Mouse (Mus musculus) fibroblast of lung, adult 2 months (primary cell): ENCODE results near the gene Sod3.

Experiments used
- DNase-seq: peaks from one replicate; pipeline ENCODE4 v3.0.0-alpha.2; 2011; ENCODE audit warnings: low read depth

Sod3 gene

DNA sequence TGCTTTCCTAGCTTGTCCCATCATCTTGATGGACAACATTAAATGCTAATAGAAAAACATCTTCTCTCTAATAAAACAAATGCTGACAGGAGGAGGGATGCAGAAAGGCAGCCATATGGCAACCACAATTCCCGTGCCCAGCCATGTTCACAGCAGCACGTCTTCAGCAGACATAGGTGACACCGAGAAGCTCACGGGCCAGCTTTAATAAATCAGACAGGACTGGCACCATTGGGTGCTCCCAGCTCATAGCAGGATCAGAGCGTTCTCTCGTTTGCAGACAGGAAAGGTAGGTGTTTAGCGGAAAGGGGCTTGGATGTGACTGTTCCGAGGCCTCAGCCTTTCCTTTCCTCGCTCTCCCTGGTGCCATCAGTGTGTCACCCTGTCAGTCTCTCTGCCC, 12.3 kb downstream of the Sod3 start:
- no peak for DNase-seq

DNA sequence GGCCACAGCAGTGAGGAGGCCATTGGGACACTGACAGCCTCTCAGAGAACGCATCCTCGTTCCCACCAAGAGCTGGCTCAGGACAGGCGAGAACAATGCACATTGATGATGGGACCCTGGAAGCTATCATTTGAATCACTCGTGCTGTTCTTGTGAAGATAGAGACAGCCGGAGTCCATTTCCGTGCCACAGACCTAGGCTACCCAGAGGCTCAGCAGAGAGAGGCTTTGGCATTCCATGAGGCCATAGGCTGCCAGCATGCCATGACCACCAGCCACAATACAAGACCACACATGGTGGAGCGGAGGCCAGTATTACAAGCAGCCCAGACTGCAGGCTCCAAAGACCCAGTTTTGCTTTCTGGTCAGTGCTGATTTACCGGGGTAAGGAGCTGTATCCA, 19.2 kb downstream of the Sod3 start:
- no peak for DNase-seq

DNA sequence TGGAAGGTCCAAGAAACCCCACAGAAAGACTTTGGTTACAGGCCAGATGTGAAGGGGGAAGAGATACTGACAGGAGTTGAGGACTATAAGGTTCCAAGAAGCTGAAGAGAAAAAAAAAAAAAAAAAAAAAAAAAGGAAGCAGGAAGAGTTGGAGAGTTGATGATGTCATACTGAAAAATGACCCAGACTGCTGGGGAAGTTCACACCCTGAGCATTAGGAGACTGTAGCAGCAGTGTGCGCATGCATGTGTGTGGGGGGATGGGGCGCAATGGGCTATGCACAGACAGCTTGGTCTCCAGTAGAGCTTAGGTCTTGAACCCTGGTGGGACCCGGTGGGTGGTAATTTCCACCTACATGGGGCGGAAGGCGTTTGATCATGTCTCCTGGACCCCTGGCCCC, 20.2 kb downstream of the Sod3 start:
- DNase-seq: no peak

DNA sequence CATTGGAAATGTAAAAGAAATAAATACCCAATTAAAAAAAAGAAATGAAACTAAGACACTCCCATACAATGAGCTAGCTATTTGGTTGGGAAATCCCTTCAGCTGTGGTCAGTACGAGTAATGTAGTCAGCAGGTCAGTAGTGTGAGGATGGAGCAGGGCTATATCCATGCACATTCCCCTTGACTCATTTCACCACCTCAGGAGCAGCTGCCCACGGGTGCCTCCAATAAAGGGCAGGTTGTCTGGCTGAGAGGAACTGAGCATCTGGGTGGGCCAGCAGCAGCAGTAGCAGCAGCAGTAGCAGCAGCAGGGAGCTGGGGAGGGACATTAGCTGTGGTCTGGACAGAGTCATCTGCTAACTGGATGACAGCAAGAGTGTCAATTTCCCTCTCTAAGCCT, 22.4 kb downstream of the Sod3 start:
- DNase-seq: no peak

DNA sequence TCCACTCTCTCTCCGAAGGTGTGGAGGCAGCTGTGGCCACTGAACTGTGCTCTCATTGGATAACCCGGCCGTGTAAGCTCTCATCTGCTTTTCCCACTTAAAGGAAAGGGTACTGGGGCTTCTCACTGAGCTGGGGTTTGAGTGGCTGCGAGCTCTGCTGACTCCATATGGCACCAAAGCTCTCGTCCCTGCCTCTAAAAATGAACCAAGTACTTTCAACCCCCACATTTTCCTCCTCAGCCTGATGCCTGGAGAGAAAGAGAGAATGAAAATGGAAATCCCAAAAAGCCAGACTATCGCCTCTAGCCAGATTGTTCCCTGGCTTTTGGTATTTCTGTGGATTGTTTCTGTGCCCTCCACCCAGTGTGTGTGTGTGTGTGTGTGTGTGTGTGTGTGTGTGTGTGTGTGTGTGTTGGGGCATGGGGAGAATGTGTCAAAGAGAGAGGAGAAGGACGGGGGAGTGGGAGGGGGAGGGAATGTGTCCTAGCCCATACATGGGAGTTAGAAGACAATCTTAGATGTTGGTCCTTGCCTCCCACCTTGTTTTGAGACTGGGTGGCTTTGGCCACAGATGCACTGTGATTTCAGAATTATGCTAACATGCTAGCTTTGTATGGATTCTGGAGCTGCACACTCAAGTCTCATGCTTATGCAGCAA, 24.6 kb downstream of the Sod3 start:
- no peak for DNase-seq

DNA sequence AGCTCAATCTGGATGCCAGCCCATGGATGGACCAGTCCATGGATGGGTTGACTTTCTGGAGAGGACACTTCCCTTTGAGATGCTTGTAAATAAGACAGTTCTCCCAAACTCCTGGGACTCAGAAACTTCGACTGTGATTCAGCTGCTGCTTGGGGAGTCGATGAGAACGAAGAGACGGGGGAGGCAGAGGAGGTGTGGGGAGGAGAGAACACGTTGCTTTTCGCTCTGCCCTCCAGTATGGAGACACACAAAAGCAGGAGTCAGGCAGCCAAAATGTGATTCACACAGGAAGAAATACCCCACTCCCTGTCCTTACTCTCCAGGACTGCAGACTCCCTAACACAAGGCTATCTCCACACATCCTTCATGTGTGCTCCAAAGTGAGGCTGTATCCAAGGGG, 26.8 kb downstream of the Sod3 start:
- DNase-seq: no peak

DNA sequence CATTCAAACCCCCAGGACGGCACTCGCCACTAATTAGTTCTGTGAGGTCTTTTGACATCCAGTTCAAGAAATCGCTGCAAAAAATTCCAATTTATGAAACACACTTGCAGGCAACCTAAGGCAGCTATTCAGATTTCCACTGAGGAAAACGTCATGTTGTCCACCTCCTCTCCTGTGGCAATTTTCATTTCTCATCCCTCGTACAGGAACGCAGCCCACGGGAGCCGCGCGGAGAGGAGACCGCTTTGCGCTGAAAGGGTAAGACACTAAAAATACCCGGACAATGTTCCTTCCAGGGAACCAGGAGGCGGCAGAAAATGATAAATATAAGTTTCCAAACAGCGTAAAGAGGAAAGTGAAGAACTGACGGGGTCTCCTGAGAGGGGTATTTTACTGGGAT, 27.9 kb downstream of the Sod3 start:
- DNase-seq: no peak

DNA sequence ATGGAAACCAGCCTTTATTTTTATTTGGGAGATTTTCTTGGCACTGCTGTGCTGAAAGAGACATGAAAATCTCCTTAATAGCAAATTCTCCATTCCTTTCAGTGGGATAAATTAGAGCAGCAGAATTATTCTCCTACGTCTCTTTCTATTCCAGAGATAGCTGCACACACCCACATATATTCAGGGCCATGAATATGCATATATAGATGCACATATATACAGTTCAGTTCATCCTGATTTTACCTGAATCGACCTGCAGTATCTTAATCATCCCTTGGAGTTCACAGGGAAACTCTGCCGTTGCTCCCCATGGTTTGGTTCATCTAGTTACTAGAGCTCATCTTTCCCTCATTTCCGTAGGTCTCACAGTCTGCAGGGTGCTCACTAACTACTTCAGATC, 30.2 kb downstream of the Sod3 start:
- DNase-seq: no peak

DNA sequence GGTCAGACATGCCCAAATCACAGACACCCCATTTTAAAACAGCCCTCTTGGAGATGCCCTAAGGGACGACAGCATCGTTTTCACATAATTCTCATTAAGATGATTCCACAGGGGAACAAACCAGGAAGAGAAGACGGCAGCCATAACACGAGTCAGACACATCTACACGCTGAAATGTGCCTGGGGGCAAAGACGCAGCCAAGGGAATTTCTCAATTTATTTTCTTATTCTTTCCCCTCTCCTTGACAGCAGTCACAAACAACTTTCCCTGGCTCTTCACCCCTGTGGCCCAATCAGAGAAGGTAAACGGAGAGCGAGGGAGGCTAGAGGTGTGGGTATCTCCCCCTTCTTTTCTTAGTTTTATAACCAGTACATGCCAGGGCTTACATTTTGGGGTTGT, 40.8 kb downstream of the Sod3 start:
- no peak for DNase-seq

DNA sequence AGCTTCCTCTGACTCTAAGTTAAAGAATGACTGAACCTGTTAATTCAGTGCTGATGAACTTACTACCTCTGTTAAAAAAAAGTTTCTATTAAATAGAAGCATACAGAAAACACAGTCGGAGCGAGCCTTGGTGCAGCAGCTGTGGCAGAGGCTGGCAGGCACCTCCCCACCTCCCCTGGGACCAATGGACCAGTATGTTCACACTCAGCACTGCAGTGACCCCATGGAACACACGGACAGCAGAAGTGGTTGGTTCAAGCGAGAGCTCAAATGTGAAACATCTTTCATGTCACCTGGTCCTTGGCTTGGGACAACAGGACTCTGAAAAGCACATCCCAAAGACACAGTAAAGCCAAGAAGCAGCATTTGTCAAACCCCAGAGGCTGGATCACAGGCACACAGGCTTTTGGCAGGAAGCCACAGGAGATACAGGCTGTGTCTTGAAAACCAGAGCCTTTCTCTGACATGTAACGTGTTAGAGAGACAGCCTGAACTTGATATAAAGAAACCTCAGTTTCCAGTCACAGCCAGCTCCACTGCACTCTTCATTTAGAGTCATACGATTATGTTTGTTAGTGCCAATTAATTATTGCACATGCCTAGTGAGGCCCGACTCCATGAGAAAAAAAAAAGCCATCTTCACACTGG, 45.2 kb downstream of the Sod3 start:
- DNase-seq: no peak

DNA sequence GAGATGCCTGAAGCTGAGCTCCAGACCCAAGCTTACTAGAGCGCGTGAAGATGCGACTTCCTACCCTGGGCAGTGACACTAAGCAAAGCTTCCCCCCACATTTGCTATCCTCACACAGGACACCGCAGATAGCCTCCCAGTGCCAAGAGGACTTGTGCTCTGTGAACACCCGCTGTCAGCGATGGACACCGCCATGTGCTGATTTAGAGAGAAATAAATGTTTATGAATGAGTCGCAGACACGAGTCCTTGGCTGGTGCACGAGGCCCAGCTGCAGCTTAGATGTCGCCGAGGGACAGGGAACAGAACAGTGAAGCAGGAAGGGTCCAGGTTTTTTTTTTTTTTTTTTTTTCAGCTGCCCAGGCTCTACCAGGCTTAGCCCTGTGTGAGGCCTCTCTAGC, 46.6 kb downstream of the Sod3 start:
- DNase-seq: no peak

DNA sequence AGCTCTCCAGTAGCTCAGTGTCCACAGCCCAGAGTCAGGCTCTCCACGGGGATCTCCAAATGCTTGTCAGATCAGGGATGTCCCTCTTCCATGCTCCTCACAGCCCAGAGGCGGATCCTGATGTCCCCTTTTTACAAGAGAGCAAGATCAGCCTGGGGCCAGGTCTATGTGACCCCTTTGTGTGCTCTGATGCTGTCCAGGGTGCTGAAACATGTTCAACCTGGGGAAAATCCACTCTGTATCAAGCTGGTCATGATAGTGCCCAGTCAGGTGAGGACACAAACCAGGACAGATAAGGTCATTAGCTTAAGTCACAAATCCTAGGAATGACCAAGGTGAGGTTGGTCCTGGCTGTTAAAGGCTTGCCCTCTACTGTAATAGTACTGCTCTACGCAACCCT, 48.0 kb downstream of the Sod3 start:
- no peak for DNase-seq

DNA sequence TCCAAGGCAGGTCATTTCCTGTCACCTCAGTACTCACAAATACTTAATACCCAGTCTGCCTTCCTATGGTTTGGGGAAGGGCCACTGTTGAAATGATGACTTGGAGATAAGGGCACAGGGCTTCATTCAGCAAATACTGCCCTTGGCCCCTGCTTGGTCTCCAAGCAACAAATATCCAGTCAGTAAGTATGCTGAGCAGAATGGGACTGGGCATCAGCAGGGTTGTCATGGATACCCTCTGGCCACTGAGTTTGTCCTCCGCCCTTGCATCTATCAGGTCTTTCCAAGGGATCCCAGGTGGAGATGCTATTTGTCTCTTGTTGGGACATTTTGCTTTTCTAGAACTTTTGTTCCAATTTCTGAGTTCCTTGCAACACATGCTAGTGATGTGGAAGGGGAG, 51.6 kb downstream of the Sod3 start:
- DNase-seq: no peak

DNA sequence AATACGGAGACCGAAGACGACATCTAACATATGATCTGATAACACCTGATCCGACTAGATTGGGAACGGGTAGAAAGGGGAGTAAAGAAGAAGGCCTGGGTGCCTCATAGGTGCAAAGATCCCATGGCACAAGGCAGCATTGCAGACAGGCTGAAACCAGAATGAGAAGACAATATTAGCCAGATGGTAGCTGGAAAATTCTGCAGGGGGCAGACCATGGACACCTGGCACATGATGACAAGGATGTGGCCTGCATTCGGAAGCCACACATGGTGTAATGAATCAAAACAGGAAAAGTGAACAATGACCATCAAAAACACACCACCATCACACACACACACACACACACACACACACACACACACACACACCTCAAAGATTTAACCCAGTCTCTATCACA, 52.3 kb downstream of the Sod3 start:
- DNase-seq: no peak

DNA sequence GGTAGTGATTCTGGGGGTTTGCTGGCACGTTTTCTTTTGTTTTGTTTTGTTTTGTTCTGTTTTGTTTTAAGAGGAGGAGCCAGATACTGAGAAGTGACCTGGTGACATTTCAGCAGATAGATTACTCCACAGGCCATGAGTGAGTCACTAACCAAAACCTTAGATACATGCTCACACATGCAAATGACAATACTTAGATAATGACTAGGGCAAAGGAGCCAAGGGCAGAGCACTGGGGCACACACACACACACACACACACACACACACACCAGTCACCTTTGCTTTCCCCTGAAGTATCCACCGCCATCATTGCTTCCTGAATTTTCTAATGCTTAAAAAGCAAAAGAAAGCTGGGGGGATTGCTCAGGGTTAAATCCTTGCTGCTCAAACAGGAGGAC, 52.9 kb downstream of the Sod3 start:
- DNase-seq: no peak
